Mouse (Mus musculus): ENCODE measurements at regions not wholly inside any gene's neighbourhood (a gene's known extent, or its start where the extent isn't known, plus 50 kb on each side); places are given as distances from the start of the nearest gene placed in this dataset.

DNA sequence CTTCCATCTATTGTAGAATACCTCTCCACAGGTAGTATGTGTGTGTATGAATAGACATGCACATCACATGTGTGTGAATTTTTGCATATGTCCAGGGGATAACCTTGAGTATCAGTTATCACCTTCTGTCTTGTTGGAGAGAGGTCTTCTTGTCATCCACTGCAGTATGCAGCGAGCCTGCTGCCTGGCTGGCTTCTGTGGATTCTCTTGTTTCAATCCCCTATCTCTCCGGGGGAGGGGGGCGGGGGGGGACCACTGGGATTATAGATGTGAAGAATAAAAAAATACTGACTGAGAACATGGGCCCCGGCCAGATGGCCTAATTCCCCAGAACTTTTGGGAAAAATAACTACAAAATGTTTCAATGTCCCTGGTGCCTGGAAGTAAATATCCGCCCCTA lies 149.9 kb upstream of the Arl4c start:
- no peak for DNase-seq (ENCODE audit: extremely low read depth)
- Histone ChIP-seq H3K4me1 (ENCODE audit: control insufficient read depth in 1 of 2, insufficient read depth in 2 of 2) (no peaks in the 10 kb centered on the region), H3K79me2 (replicated peaks; ENCODE audit: control insufficient read depth, extremely low read depth, insufficient read depth, poor library complexity, severe bottlenecking) (no peaks in the 10 kb centered on the region), H3K27me3 (replicated peaks) (peaks cover 1% of the 10 kb centered on the region), H3K9me3 (replicated peaks; ENCODE audit: low read length) (peaks cover 29% of the 10 kb centered on the region), H3K36me3 (replicated peaks in 1 of 2; ENCODE audit: control insufficient read depth in 1 of 2, insufficient read depth in 1 of 2, low read length in 1 of 2) (no peaks in the 10 kb centered on the region), H3K4me2 (ENCODE audit: insufficient read depth, low read depth, poor library complexity, severe bottlenecking) (no peak overlapping the region), H3K27ac (ENCODE audit: insufficient read depth, low read depth) (no peak overlapping the region), H3K4me3 (replicated peaks in 1 of 3; ENCODE audit: low read depth in 2 of 3, low read length in 2 of 3, poor library complexity in 1 of 3) (no peak overlapping the region), H3K9ac (ENCODE audit: insufficient read depth, low read depth) (no peak overlapping the region)
- TF ChIP-seq MAFK (IDR thresholded peaks at IDR 0.05; ENCODE audit: insufficient replicate concordance, low read length) (no peak), POLR2A (IDR thresholded peaks at IDR 0.05; ENCODE audit: low read depth, low read length) (no peak), ZKSCAN1 (IDR thresholded peaks at IDR 0.05; ENCODE audit: borderline replicate concordance, low read depth, low read length) (no peak), IRF4 (IDR thresholded peaks at IDR 0.05; ENCODE audit: low read depth, low read length) (no peak)
- in situ Hi-C loops (cut with MboI; ENCODE audit: low pct_ligation_motif_present, low pct_unique_long_range_greater_than_20kb, low sequenced_read_pairs) (no loop called here), dilution Hi-C loops (cut with MboI; ENCODE audit: extremely low pct_ligation_motif_present, extremely low pct_unique_long_range_greater_than_20kb, low sequenced_read_pairs) (no loop called here)

GRCm38 (mm10) chr1:88860871-88861589 lies 159.0 kb upstream of the Arl4c start:
- H3K4me1 ChIP-seq (ENCODE audit: control insufficient read depth in 1 of 2, insufficient read depth in 2 of 2): no peaks in the 10 kb centered on the region
- H3K9ac ChIP-seq (ENCODE audit: insufficient read depth, low read depth): no peak overlapping the region
- no peak overlapping the region for H3K4me2 ChIP-seq (ENCODE audit: insufficient read depth, low read depth, poor library complexity, severe bottlenecking)
- no peaks in the 10 kb centered on the region for H3K27me3 ChIP-seq (replicated peaks)
- H3K79me2 ChIP-seq (replicated peaks; ENCODE audit: control insufficient read depth, extremely low read depth, insufficient read depth, poor library complexity, severe bottlenecking): no peaks in the 10 kb centered on the region
- dilution Hi-C loops (cut with MboI; ENCODE audit: extremely low pct_ligation_motif_present, extremely low pct_unique_long_range_greater_than_20kb, low sequenced_read_pairs) (no loop called here), in situ Hi-C loops (cut with MboI; ENCODE audit: low pct_ligation_motif_present, low pct_unique_long_range_greater_than_20kb, low sequenced_read_pairs) (no loop called here)
- no peak for DNase-seq (ENCODE audit: extremely low read depth)
- no peak for TF ChIP-seq JUN (IDR thresholded peaks at IDR 0.05; ENCODE audit: insufficient read depth, low read depth, low read length)
- no peak for TF ChIP-seq MAFK (IDR thresholded peaks at IDR 0.05; ENCODE audit: insufficient replicate concordance, low read length)
- TF ChIP-seq RAD21 (IDR thresholded peaks at IDR 0.05; ENCODE audit: low read depth, low read length): no peak
- no peak overlapping the region for H3K27ac ChIP-seq (ENCODE audit: insufficient read depth, low read depth)
- H3K4me3 ChIP-seq (replicated peaks in 1 of 3; ENCODE audit: low read depth in 2 of 3, low read length in 2 of 3, poor library complexity in 1 of 3): no peak overlapping the region
- no peaks in the 10 kb centered on the region for H3K36me3 ChIP-seq (replicated peaks in 1 of 2; ENCODE audit: control insufficient read depth in 1 of 2, insufficient read depth in 1 of 2, low read length in 1 of 2)
- peaks cover 46% of the 10 kb centered on the region for H3K9me3 ChIP-seq (replicated peaks; ENCODE audit: low read length)

DNA sequence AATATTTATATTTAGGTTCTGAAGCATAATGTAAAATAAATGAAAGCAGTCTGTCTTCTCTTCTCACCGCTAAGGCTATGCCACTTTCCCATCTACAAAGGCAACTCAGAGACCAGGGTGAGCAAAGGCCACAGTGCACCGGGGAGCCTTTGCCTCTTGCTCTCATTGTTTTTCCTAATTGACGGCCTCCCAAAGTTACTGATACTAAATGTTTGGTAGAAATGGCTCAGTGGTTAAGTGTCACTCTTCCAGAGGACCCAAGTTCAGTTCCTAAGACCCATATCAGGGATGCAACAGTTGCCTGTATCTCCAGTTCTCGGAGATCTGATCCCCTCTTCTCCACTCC lies 159.5 kb upstream of the Arl4c start:
- Histone ChIP-seq H3K9me3 (replicated peaks; ENCODE audit: low read length) (peaks cover 48% of the 10 kb centered on the region), H3K36me3 (replicated peaks in 1 of 2; ENCODE audit: control insufficient read depth in 1 of 2, insufficient read depth in 1 of 2, low read length in 1 of 2) (no peaks in the 10 kb centered on the region), H3K4me1 (ENCODE audit: control insufficient read depth in 1 of 2, insufficient read depth in 2 of 2) (no peaks in the 10 kb centered on the region), H3K9ac (ENCODE audit: insufficient read depth, low read depth) (no peak overlapping the region), H3K27ac (ENCODE audit: insufficient read depth, low read depth) (no peak overlapping the region), H3K4me2 (ENCODE audit: insufficient read depth, low read depth, poor library complexity, severe bottlenecking) (no peak overlapping the region), H3K4me3 (replicated peaks in 1 of 3; ENCODE audit: low read depth in 2 of 3, low read length in 2 of 3, poor library complexity in 1 of 3) (no peak overlapping the region), H3K27me3 (replicated peaks) (no peaks in the 10 kb centered on the region), H3K79me2 (replicated peaks; ENCODE audit: control insufficient read depth, extremely low read depth, insufficient read depth, poor library complexity, severe bottlenecking) (no peaks in the 10 kb centered on the region)
- no peak for DNase-seq (ENCODE audit: extremely low read depth)
- no peak for TF ChIP-seq CHD1 (IDR thresholded peaks at IDR 0.05; ENCODE audit: low read depth, low read length)
- TF ChIP-seq NRF1 (IDR thresholded peaks at IDR 0.05; ENCODE audit: low read depth, low read length): no peak
- no peak for TF ChIP-seq ELF1 (IDR thresholded peaks at IDR 0.05; ENCODE audit: low read depth, low read length)
- TF ChIP-seq UBTF (IDR thresholded peaks at IDR 0.05; ENCODE audit: low read depth, low read length): no peak
- no peak for TF ChIP-seq MAZ (IDR thresholded peaks at IDR 0.05; ENCODE audit: low read depth, low read length)
- no peak for TF ChIP-seq POLR2A (IDR thresholded peaks at IDR 0.05; ENCODE audit: low read depth, low read length)
- no peak for TF ChIP-seq ZKSCAN1 (IDR thresholded peaks at IDR 0.05; ENCODE audit: borderline replicate concordance, low read depth, low read length)
- no peak for TF ChIP-seq MEF2A (IDR thresholded peaks at IDR 0.05; ENCODE audit: borderline replicate concordance, low read depth, low read length)
- TF ChIP-seq EP300 (IDR thresholded peaks at IDR 0.05; ENCODE audit: low read length): no peak
- no peak for TF ChIP-seq SIN3A (IDR thresholded peaks at IDR 0.05; ENCODE audit: low read length)
- TF ChIP-seq CTCF (conservative IDR thresholded peaks at IDR 0.05 in 1 of 2, IDR thresholded peaks at IDR 0.05 in 1 of 2; ENCODE audit: low read depth in 2 of 2, low read length in 2 of 2): no peak
- no peak for TF ChIP-seq RCOR1 (conservative IDR thresholded peaks at IDR 0.05; ENCODE audit: low read depth, low read length)
- no peak for TF ChIP-seq GABPA (IDR thresholded peaks at IDR 0.05; ENCODE audit: insufficient replicate concordance, low read depth, low read length)
- in situ Hi-C loops (cut with MboI; ENCODE audit: low pct_ligation_motif_present, low pct_unique_long_range_greater_than_20kb, low sequenced_read_pairs) (no loop called here), dilution Hi-C loops (cut with MboI; ENCODE audit: extremely low pct_ligation_motif_present, extremely low pct_unique_long_range_greater_than_20kb, low sequenced_read_pairs) (no loop called here)
